Mouse (Mus musculus): ENCODE data around the gene Tmem213.

GRCm38 (mm10) chr6:38157925-38158324, 48.9 kb downstream of the Tmem213 start:
- TF ChIP-seq TAL1 (conservative IDR thresholded peaks at IDR 0.05; ENCODE audit: low read depth, low read length) = no peak
- TF ChIP-seq CTCF (IDR thresholded peaks at IDR 0.05; ENCODE audit: low read depth, low read length) = no peak
- no peak for TF ChIP-seq POLR2AphosphoS5 (IDR thresholded peaks at IDR 0.05; ENCODE audit: insufficient replicate concordance, low read depth, low read length)
- no peak for TF ChIP-seq GATA1 (IDR thresholded peaks at IDR 0.05; ENCODE audit: borderline replicate concordance, low read length)
